Mouse (Mus musculus) WW6 (cell line): ENCODE results near the gene Nfix.

Source experiments
- DNase-seq: peaks from one replicate; pipeline ENCODE4 v3.0.0-alpha.2; 2013; ENCODE audit warnings: low read depth, low spot score

Gene Nfix

GRCm38 (mm10) chr8:84738715-84739400 lies 61.3 kb downstream of the Nfix start:
- no peak for DNase-seq

GRCm38 (mm10) chr8:84738266-84738665 lies 61.9 kb downstream of the Nfix start:
- no peak for DNase-seq

GRCm38 (mm10) chr8:84737608-84738007 lies 62.5 kb downstream of the Nfix start:
- peak; percentile 81 for DNase-seq

- DNase-seq = no peak
These were observed 63.6 kb downstream of the Nfix start for GRCm38 (mm10) chr8:84736521-84736920.

- no peak for DNase-seq
These were observed 64.5 kb downstream of the Nfix start for GRCm38 (mm10) chr8:84735597-84735996.

GRCm38 (mm10) chr8:84734680-84735079 lies 65.5 kb downstream of the Nfix start:
- no peak for DNase-seq

- DNase-seq = no peak
These were observed 66.2 kb downstream of the Nfix start for GRCm38 (mm10) chr8:84733959-84734358.

- DNase-seq = no peak
These were observed 67.1 kb downstream of the Nfix start for GRCm38 (mm10) chr8:84732996-84733395.

GRCm38 (mm10) chr8:84732545-84732944 lies 67.6 kb downstream of the Nfix start:
- DNase-seq = no peak

GRCm38 (mm10) chr8:84731371-84732177 lies 68.6 kb downstream of the Nfix start:
- no peak for DNase-seq

GRCm38 (mm10) chr8:84730541-84731370 lies 69.4 kb downstream of the Nfix start:
- DNase-seq = no peak

GRCm38 (mm10) chr8:84729921-84730362 lies 70.2 kb downstream of the Nfix start:
- DNase-seq = no peak

- no peak for DNase-seq
These were observed 71.7 kb downstream of the Nfix start for GRCm38 (mm10) chr8:84728474-84728873.

GRCm38 (mm10) chr8:84725941-84726259 lies 74.2 kb downstream of the Nfix start:
- no peak for DNase-seq

GRCm38 (mm10) chr8:84725246-84725940 lies 74.8 kb downstream of the Nfix start:
- DNase-seq = no peak

GRCm38 (mm10) chr8:84724683-84725082 lies 75.5 kb downstream of the Nfix start:
- DNase-seq = no peak

GRCm38 (mm10) chr8:84723571-84723900 lies 76.6 kb downstream of the Nfix start:
- DNase-seq = no peak

- no peak for DNase-seq
These were observed 77.1 kb downstream of the Nfix start, which contains the start of gene G430095P16Rik for GRCm38 (mm10) chr8:84722850-84723570. Gene G430095P16Rik, plus strand, starts transcription at chr8:84723007.

GRCm38 (mm10) chr8:84722530-84722849 lies 77.7 kb downstream of the Nfix start:
- DNase-seq = no peak

- no peak for DNase-seq
These were observed 81.0 kb downstream of the Nfix start for GRCm38 (mm10) chr8:84718959-84719690.
